Mouse (Mus musculus): ENCODE data around the gene Lmf1. TPM values are rescaled to one million over a fixed set of nuclear protein-coding genes. Genes with fewer than 3 reads are reported as not detected.

Lmf1 gene
- polyA plus RNA-seq, 1 experiment from 2014 or later = 25.2 TPM

- H3K9ac ChIP-seq = no peak overlapping the region
- H3K9me3 ChIP-seq = no peaks in the 10 kb centered on the region
- H3K27me3 ChIP-seq (replicated peaks) = no peaks in the 10 kb centered on the region
- no peak overlapping the region for H3K4me3 ChIP-seq
- no peak overlapping the region for H3K4me2 ChIP-seq (replicated peaks)
- H3K4me1 ChIP-seq = peaks cover 49% of the 10 kb centered on the region
- no peak for ATAC-seq (ENCODE audit: low FRiP score, low read depth)
- no peaks in the 10 kb centered on the region for H3K36me3 ChIP-seq
- 62% methylated on average over 4 of the region's 4 CpGs for WGBS
- no peak overlapping the region for H3K27ac ChIP-seq
Observed at GRCm38 (mm10) chr17:25559634-25560033, 19.3 kb upstream of the Lmf1 start.

GRCm38 (mm10) chr17:25560554-25561222 is 18.2 kb upstream of the Lmf1 start:
- Histone ChIP-seq H3K27me3 (replicated peaks) (no peaks in the 10 kb centered on the region), H3K4me2 (replicated peaks) (peak overlapping the region; percentile 24), H3K36me3 (no peaks in the 10 kb centered on the region), H3K4me3 (no peak overlapping the region), H3K9ac (no peak overlapping the region), H3K9me3 (no peaks in the 10 kb centered on the region), H3K4me1 (peaks cover 55% of the 10 kb centered on the region), H3K27ac (peak overlapping the region; percentile 32; the same call in 1 of the 2 replicates)
- WGBS = 48% methylated on average over 5 of the region's 5 CpGs
- no peak for ATAC-seq (ENCODE audit: low FRiP score, low read depth)

- no peak overlapping the region for H3K9ac ChIP-seq
- no peak overlapping the region for H3K4me3 ChIP-seq
- no peaks in the 10 kb centered on the region for H3K36me3 ChIP-seq
- H3K4me1 ChIP-seq = peaks cover 47% of the 10 kb centered on the region
- peak overlapping the region; percentile 32; the same call in 1 of the 2 replicates for H3K27ac ChIP-seq
- H3K27me3 ChIP-seq (replicated peaks) = no peaks in the 10 kb centered on the region
- H3K4me2 ChIP-seq (replicated peaks) = peak overlapping the region; percentile 24
- WGBS = 31% methylated on average over 16 of the region's 16 CpGs
- peak; percentile 79 for ATAC-seq (ENCODE audit: low FRiP score, low read depth)
- H3K9me3 ChIP-seq = no peaks in the 10 kb centered on the region
Observed at GRCm38 (mm10) chr17:25561223-25562028, 17.5 kb upstream of the Lmf1 start.

DNA sequence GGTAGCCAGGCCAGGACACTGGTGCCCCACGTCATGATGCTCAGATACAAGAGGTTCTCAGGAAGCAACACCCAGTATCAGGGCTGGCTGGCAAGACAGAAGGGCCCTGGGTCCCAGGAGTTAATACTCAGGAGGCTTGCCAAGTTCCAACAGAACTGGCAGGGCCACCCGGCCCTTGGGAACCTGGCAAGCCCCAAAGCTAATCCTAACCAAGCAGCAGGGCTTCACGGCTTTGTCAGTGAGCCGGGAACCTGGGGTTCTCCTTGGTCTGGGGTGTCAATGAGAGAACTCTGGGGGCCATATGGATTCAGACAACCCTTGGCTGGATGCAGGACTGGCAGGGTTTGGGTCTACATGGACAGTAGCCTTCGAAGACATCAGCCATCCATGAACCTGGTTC is 14.4 kb upstream of the Lmf1 start:
- 84% methylated on average over 5 of the region's 5 CpGs for WGBS
- ATAC-seq (ENCODE audit: low FRiP score, low read depth) = no peak
- peaks cover 51% of the 10 kb centered on the region for H3K4me1 ChIP-seq
- H3K9ac ChIP-seq = no peak overlapping the region
- H3K9me3 ChIP-seq = no peaks in the 10 kb centered on the region
- H3K4me3 ChIP-seq = no peak overlapping the region
- H3K36me3 ChIP-seq = peaks cover 3% of the 10 kb centered on the region; the same call in 1 of the 2 replicates
- H3K27ac ChIP-seq = no peak overlapping the region
- peaks cover 14% of the 10 kb centered on the region for H3K27me3 ChIP-seq (replicated peaks)
- no peak overlapping the region for H3K4me2 ChIP-seq (replicated peaks)

- H3K27me3 ChIP-seq (replicated peaks) = peaks cover 22% of the 10 kb centered on the region
- WGBS = 30% methylated on average over 6 of the region's 6 CpGs
- H3K4me3 ChIP-seq = no peak overlapping the region
- no peak overlapping the region for H3K9ac ChIP-seq
- peaks cover 3% of the 10 kb centered on the region; the same call in 1 of the 2 replicates for H3K36me3 ChIP-seq
- no peaks in the 10 kb centered on the region for H3K9me3 ChIP-seq
- H3K27ac ChIP-seq = no peak overlapping the region
- H3K4me1 ChIP-seq = peaks cover 58% of the 10 kb centered on the region
- peak overlapping the region; percentile 25; the same call in 1 of the 2 replicates for H3K4me2 ChIP-seq (replicated peaks)
- no peak for ATAC-seq (ENCODE audit: low FRiP score, low read depth)
Observed at GRCm38 (mm10) chr17:25565244-25565643, 13.6 kb upstream of the Lmf1 start.

- 85% methylated on average over 17 of the region's 17 CpGs for WGBS
- no peak overlapping the region for H3K27ac ChIP-seq
- peaks cover 29% of the 10 kb centered on the region for H3K27me3 ChIP-seq (replicated peaks)
- H3K4me2 ChIP-seq (replicated peaks) = no peak overlapping the region
- no peaks in the 10 kb centered on the region for H3K9me3 ChIP-seq
- H3K36me3 ChIP-seq = peaks cover 3% of the 10 kb centered on the region; the same call in 1 of the 2 replicates
- H3K4me3 ChIP-seq = no peak overlapping the region
- peaks cover 58% of the 10 kb centered on the region for H3K4me1 ChIP-seq
- ATAC-seq (ENCODE audit: low FRiP score, low read depth) = no peak
- H3K9ac ChIP-seq = no peak overlapping the region
Observed at GRCm38 (mm10) chr17:25565860-25566600, 12.9 kb upstream of the Lmf1 start.

- peaks cover 55% of the 10 kb centered on the region for H3K4me1 ChIP-seq
- H3K9me3 ChIP-seq = no peaks in the 10 kb centered on the region
- H3K27me3 ChIP-seq (replicated peaks) = peaks cover 29% of the 10 kb centered on the region
- peaks cover 3% of the 10 kb centered on the region; the same call in 1 of the 2 replicates for H3K36me3 ChIP-seq
- no peak overlapping the region for H3K4me3 ChIP-seq
- 83% methylated on average over 13 of the region's 13 CpGs for WGBS
- H3K9ac ChIP-seq = no peak overlapping the region
- ATAC-seq (ENCODE audit: low FRiP score, low read depth) = no peak
- no peak overlapping the region for H3K27ac ChIP-seq
- peak overlapping the region; percentile 98 for H3K4me2 ChIP-seq (replicated peaks)
Observed at GRCm38 (mm10) chr17:25567261-25567660, 11.6 kb upstream of the Lmf1 start.

DNA sequence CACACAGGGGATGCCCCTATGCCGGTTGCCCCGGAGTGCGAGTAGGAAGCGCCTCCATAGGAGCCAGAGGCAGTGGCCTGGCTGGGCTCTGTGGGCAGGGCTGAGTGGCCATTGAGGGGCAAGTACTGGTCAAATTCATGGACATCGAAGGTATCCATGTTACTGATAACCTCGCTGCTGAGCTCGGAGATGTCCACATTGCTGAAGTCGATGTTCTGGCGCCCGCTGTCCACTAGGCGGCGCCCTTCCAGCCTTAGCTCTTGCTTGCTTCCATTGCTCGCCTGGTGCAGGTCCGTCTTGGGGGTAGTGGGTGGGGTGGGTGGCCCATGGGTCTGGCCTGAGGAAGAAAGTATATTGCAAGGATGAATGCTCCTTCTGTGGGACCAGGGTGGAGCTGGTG is 11.1 kb upstream of the Lmf1 start:
- H3K4me2 ChIP-seq (replicated peaks) = peak overlapping the region; percentile 98
- no peaks in the 10 kb centered on the region for H3K9me3 ChIP-seq
- peaks cover 29% of the 10 kb centered on the region for H3K27me3 ChIP-seq (replicated peaks)
- H3K4me3 ChIP-seq = no peak overlapping the region
- peaks cover 3% of the 10 kb centered on the region; the same call in 1 of the 2 replicates for H3K36me3 ChIP-seq
- H3K4me1 ChIP-seq = peaks cover 55% of the 10 kb centered on the region
- no peak overlapping the region for H3K27ac ChIP-seq
- 26% methylated on average over 14 of the region's 14 CpGs for WGBS
- no peak overlapping the region for H3K9ac ChIP-seq
- ATAC-seq (ENCODE audit: low FRiP score, low read depth) = no peak

DNA sequence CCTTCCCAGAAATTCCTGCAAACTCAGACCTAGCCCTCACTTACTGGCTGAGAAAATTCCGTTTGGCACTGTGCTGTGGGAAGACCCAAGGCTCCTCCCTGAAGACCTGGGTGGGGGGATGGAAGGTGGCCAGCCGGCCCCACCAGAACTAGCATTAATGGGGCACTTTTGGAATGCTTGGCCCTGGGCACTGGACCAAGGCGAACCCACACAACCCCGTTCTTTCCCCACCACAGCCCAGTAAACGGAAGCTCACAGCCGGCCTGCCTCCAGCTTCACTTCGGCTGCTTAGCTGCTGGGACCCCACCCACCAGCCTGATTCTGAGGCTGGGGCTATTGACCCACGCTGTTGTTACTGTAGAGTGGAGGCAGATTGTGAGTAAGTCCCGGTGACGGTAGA is 10.7 kb upstream of the Lmf1 start:
- Histone ChIP-seq H3K9ac (no peak overlapping the region), H3K4me3 (no peak overlapping the region), H3K4me1 (peaks cover 55% of the 10 kb centered on the region), H3K27ac (no peak overlapping the region), H3K9me3 (no peaks in the 10 kb centered on the region), H3K27me3 (replicated peaks) (peaks cover 29% of the 10 kb centered on the region), H3K4me2 (replicated peaks) (peak overlapping the region; percentile 98), H3K36me3 (peaks cover 3% of the 10 kb centered on the region; the same call in 1 of the 2 replicates)
- WGBS = 51% methylated on average over 10 of the region's 10 CpGs
- ATAC-seq (ENCODE audit: low FRiP score, low read depth) = no peak

DNA sequence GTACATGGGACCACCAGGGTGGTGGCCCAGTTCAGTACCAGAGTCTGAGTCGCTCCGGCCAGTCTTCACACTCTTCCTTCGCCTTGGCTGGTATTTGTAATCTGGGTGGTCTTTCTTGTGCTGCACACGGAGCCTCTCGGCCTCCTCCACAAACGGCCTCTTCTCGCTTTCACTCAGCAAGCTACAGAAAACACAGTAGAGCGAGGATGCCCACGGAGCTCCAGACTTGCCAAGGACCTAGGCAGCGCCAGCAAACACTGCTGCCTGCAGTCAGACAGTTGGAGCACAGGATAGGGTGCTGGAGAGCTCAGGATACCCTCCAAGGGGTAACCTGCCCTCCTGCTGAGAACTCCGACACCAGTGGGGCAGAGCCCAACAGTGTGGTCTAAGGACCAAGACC is 10.0 kb upstream of the Lmf1 start:
- Histone ChIP-seq H3K4me1 (peaks cover 55% of the 10 kb centered on the region), H3K36me3 (peaks cover 3% of the 10 kb centered on the region; the same call in 1 of the 2 replicates), H3K27me3 (replicated peaks) (peaks cover 29% of the 10 kb centered on the region), H3K9ac (no peak overlapping the region), H3K4me3 (peak overlapping the region; percentile 41; the same call in 1 of the 2 replicates), H3K27ac (no peak overlapping the region), H3K4me2 (replicated peaks) (peak overlapping the region; percentile 98), H3K9me3 (no peaks in the 10 kb centered on the region)
- WGBS = 75% methylated on average over 11 of the region's 11 CpGs
- ATAC-seq (ENCODE audit: low FRiP score, low read depth) = no peak

DNA sequence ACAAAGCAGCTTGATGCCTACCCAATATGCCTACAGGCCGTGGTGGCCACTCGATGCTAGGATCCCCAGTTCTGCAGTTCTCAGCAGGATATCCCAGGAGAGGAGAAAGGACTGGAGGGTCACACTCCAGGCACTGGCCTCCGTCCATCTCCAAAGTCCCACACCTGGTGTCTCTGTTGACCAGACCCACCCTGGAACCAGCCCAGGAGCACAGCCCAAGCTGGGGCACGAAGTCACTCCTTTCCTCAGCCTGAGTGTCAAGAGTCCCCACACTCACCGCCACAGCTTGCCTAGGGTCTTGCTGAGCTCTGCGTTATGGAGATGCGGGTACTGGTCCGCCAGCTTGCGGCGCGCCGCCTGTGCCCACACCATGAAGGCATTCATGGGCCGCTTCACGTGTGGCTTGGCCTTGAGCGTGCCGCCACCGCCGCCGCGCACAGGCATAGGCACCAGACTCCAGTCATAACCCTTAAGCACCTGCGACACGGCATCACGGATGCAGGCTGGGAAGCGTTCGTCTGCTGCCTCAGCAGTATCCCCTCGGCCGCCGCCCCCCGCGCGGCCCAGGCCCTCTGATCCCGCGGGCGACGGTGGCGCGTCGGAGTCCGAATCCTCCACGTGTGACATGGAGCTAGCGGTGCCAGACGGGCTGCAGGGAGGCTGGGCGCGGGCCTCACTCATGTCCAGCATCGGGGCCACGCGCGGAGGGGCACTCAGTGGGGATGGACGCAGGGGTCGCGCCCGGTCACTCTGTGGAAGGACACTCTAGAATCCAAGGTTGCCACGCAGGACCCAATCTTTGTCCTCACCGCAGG is 8.8 kb upstream of the Lmf1 start:
- WGBS = 2% methylated on average over 54 of the region's 54 CpGs
- no peaks in the 10 kb centered on the region for H3K9me3 ChIP-seq
- peaks cover 45% of the 10 kb centered on the region for H3K4me1 ChIP-seq
- ATAC-seq (ENCODE audit: low FRiP score, low read depth) = peak; percentile 35
- peaks cover 3% of the 10 kb centered on the region; the same call in 1 of the 2 replicates for H3K36me3 ChIP-seq
- H3K27ac ChIP-seq = no peak overlapping the region
- peaks cover 29% of the 10 kb centered on the region for H3K27me3 ChIP-seq (replicated peaks)
- H3K4me3 ChIP-seq = peak overlapping the region; percentile 41
- peak overlapping the region; percentile 98 for H3K4me2 ChIP-seq (replicated peaks)
- peak overlapping the region; percentile 58 for H3K9ac ChIP-seq

Measured in neural tube, embryonic 12.5 days (tissue).